Mouse (Mus musculus) layer of hippocampus, postnatal 10 days (tissue): ENCODE data around the gene Hccs. TPM values are rescaled to one million over a fixed set of nuclear protein-coding genes. Genes with fewer than 3 reads are reported as not detected.
"Not testable (repeated sequence)": the region's sequence is repeated elsewhere in the genome, so short reads cannot be mapped to it uniquely, and the experiment has no call there.

Experiments used
- DNase-seq, 2 experiments: peaks; one replicate each; pipeline ENCODE4 v3.0.0; 2021; ENCODE audit warnings: low spot score in 2 of 2
- long read RNA-seq: library from polyadenylated mRNA; stranded (forward); transcript quantifications from one replicate; pipeline ENCODE4 v2.0.0, GENCODE M21; 2023
- total RNA-seq, 2 experiments: library from RNA; stranded (reverse); gene quantifications; 2 replicates each; pipeline ENCODE4 v1.2.3; 2021

The Hccs gene
- total RNA-seq: 10 to 100 TPM; 27.3 to 29.5 TPM
- long read RNA-seq, transcript Hccs-202 (7 exons, 2,473 nt): major isoform, 41 of 70 reads
- long read RNA-seq, transcript Hccs-201 (7 exons, 2,320 nt): minor isoform, 19 of 70 reads
- long read RNA-seq, partial matches to known transcripts: 5 of 70 reads
- long read RNA-seq, other reads (novel, unspliced or antisense): 5 of 70 reads

- peak; percentile 80 to 83 for DNase-seq
Measured at GRCm38 (mm10) chrX:169319945-169320667, at the start of gene Hccs. Hccs (minus strand) TSS chrX:169320372.

- DNase-seq: no peak
Measured at GRCm38 (mm10) chrX:169357146-169357772, 37.1 kb upstream of the Hccs start.

- DNase-seq: no peak
Measured at GRCm38 (mm10) chrX:169338213-169338612, 18.0 kb upstream of the Hccs start.

GRCm38 (mm10) chrX:169337559-169337958 is 17.4 kb upstream of the Hccs start:
- no peak for DNase-seq

- DNase-seq: peak; percentile 50 to 55
Measured at GRCm38 (mm10) chrX:169332264-169332663, 12.1 kb upstream of the Hccs start.

DNA sequence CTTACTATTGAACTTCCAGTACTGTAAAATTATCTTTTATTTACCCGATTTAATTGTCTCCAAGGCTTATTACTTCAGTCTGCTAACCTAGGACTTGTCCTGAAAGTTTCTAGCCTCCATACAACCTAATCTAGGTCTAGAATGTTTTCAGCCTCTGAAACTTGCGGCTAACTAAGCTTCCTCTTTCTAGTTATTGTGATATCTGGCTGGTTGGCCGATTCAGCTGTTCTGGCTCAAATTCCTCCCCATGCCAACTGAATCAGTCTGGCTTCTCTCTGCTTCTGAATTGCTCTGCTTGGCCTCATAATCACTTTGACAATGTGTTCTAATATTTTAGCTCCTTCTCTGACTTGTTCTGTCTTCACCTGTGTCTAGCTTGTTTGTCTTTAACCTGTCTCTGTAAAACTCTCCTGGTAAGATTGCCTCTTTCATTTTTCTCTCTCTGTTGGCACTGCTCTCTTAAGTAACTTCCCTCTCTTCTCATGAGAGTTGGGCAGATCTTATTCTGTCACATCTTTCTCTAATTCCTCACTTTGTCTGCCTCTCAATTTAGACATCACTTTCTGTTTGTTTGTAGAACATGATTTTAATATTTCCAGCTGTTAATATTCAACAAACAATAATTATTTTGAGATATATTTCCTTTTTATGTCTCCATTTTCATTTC is 5.9 kb upstream of the Hccs start:
- DNase-seq: no peak

GRCm38 (mm10) chrX:169320668-169321005 is 465 bp upstream of the Hccs start:
- DNase-seq: not testable (repeated sequence)

DNA sequence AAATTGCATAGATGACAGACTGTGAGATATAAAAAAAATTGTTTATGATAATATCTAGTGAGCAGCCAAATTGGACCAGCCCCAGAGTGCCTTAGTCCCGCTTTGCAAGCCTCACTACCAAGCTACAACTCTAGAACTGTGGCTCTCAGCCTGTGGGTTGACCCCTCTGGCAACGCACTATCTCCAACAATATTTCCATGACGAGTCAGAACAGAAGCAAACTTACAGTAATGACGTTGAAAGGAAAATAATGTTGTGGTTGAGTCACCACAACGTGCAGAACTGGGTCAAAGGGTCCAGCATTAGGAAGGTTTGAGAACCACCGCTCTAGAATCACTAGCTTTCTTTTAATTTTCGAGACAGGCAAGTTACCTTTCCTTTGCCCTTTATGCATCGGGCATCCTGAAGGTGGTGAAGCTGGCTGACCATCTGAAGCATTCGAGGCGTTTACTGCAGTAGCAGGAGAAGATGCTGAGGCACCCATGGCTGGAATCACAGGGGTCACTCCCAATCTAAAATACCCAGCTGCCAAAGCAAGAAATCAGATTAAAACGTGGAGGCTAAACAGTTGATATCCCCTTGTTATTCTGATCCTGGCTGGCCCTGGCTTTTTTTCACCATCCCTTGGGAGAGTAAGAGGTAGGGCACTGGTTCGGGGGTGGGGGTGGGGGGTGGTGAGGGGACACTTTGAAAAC is 959 bp downstream of the Hccs start:
- no peak for DNase-seq

- no peak for DNase-seq
Measured at GRCm38 (mm10) chrX:169308559-169308958, 11.6 kb downstream of the Hccs start.

DNA sequence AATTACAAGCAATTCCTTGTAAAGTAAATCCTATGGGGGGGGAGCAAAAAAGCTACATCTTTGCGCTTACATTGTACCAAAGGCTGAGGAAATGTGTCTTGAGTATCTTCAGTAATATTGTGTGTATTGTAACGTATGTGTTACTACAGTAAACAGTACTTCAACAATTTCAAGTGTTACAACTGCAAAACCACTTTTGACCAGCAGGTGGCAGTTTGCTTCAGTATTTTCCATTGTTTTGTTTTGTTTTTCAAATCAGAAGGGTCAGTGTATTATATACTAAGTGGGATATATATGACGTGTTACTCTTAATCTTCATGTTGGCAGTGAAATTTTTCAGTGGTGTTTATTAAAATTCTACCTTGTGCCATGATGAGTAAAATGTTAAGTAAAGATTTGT is 16.2 kb downstream of the Hccs start:
- peak; percentile 30 to 42 for DNase-seq

DNA sequence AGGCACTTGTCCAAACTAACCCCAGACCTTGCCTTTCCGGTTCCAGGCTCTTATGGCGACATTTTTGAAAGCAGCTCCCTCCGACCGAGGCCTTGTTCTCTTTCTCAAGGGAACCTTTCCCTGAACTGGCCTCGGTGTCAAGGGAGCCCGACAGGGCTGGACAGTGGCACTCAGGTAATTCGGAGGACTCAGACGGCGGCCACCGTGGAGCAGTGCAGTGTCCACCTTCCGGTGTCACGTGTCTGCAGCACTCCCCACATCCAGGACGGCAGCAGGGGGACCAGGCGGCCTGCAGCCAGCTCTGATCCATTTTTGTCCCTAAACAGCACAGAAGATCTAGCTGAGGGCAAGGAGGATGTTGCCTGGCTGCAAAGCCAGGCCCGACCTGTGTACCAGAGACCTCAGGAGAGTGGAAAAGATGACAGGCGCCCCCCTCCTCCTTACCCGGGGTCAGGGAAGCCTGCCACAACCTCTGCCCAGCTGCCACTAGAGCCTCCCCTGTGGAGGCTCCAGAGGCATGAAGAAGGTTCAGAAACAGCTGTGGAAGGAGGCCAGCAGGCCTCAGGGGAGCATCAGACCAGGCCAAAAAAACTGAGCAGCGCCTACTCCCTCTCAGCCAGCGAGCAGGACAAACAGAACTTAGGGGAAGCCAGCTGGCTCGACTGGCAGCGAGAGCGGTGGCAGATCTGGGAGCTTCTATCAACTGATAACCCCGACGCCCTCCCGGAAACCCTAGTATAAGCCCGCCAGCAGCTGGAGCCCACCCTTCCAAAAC is 17.7 kb downstream of the Hccs start:
- no peak for DNase-seq

- DNase-seq: peak in 1 of 2 experiments; percentile 12
Measured at GRCm38 (mm10) chrX:169299579-169299978, 20.6 kb downstream of the Hccs start.

- DNase-seq: no peak
Measured at GRCm38 (mm10) chrX:169263433-169264172, 56.6 kb downstream of the Hccs start.

DNA sequence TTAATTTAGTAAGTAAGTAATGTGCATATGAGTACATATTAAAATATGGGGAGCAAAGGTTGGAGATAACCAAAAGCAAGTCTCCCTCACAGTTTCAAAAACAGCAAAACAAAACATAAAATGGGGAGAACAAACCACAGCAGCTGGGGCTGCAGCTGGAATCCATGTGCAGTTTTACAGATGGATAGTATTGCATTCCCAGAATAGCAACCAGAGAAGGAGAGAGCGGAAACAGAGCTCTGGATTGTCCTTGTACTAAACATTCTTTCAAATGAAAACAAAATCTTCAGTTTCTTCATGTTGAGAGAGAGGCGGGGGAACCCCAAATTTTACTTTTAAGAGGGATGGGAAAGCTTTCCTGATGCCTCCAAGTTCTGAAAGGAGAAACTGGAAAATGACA is 58.0 kb downstream of the Hccs start:
- no peak for DNase-seq

DNA sequence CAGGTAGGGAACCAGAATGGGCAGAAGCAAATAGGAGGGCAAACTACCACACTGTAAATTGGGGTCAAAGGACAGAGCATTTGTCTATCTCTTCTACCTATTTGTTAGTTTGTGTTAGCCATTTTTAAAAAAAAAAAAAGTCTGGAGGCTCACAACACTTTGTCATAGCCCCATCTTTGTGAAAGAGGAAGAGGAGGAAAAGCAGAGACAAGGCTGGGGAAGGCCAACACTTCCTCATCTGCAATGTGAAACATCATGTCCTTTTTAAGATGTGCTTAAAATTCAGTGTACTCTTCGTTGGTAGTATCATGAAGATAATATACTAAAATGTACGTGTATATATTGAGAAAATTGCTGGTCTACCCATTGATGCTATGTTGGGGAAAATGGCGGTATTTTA is 59.1 kb downstream of the Hccs start:
- no peak for DNase-seq

DNA sequence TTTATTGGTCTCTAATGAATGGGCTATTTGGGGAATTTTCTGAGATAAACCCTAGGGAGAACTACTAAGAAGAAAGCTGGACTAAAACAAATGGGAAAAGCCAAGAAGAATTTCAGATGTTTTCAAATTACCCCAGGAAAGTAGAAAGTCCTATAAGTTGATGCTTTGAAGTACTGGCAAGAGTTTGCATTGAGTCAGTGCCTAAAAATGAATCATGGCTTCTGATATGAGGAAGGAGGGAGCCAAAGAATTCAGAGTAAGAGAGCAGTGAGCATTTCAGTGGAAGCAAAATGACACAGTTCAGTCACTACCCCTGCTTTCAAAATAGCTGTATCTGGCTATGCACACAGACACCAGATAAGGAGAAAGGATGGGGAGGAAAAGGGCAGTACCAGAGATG is 63.4 kb downstream of the Hccs start:
- no peak for DNase-seq

DNA sequence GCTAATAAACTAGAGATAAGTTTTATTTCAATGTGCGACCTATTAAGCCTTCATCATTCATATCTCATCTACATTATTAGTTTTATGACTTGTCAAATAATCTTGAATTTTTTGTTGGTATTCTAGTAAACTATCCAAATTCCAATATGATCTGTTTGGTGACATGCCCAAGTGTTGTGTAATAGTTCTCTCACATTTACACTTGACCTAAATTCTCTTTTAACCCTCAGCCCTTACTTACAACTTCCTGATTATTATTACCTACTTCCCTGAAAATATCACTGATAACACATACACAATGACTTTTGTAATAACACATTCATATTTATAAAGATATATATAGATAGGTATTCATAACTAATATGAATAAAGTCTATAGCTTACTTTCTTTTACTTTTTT is 64.3 kb downstream of the Hccs start:
- no peak for DNase-seq

DNA sequence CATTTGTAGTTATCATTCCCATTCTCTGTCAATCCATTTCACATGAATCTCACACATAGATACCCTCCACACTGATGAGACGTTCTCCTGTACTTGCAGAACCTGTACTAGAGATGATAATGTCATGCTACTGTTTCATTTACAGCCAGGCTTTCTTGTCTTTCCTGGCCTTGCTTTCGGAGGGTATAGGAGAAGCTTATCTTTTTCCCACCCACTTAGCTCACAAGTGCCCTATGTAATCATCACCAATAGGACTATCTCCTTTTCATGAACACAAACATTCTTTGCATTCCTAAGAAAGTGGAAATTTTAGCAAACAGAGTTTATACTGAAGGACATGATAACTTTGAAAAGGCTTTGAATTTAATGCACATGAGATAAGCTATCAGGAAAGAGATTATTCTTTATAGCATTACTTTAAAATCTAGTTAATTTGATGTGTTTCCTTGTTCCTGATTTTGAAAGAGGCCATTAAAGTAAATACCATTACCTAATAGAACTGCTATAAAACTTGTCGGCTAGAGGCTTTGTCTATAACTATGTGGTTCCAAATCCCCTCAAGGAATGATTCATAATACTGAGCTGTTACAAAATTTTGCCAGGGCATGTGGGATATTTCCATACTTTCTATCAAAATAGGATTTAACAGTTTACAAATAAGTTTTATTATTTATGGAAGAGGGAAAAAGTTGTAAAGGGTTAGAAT is 97.7 kb downstream of the Hccs start:
- no peak for DNase-seq

- no peak for DNase-seq
Measured at GRCm38 (mm10) chrX:169220064-169220463, 100.1 kb downstream of the Hccs start.
